Mouse (Mus musculus) kidney, adult 2 months (tissue): ENCODE measurements at regions not wholly inside any gene's neighbourhood (a gene's known extent, or its start where the extent isn't known, plus 50 kb on each side); places are given as distances from the start of the nearest gene placed in this dataset.
A peak's percentile ranks its signal among the peaks of the same experiment; 100 is the strongest.

Experiments
- DNase-seq: peaks from one replicate; pipeline ENCODE4 v3.0.0; 2021
- H3K27ac ChIP-seq: fragments of 200-500 bp; 2 replicates; pipeline ENCODE4 v1.5.1; 2012; ENCODE audit warnings: low read depth, low read length, control low read depth, inconsistent platforms; ENCODE audit not compliant: insufficient read depth
- H3K27me3 ChIP-seq: fragments of 200-500 bp; replicated peaks from 2 replicates; pipeline ENCODE4 v1.6.1; 2012; ENCODE audit warnings: mild to moderate bottlenecking, moderate library complexity, low read length, inconsistent platforms; ENCODE audit not compliant: control insufficient read depth, insufficient read depth
- H3K36me3 ChIP-seq: fragments of 200-500 bp; 2 replicates; pipeline ENCODE4 v1.6.1; 2012; ENCODE audit warnings: mild to moderate bottlenecking, moderate library complexity, low read length, inconsistent platforms; ENCODE audit not compliant: control insufficient read depth, insufficient read depth
- H3K4me1 ChIP-seq: fragments of 200-500 bp; 2 replicates; pipeline ENCODE4 v1.6.1; 2011; ENCODE audit warnings: low read length; ENCODE audit not compliant: control insufficient read depth, insufficient read depth
- H3K4me3 ChIP-seq: fragments of 200-500 bp; 2 replicates; pipeline ENCODE4 v1.5.1; 2011; ENCODE audit warnings: mild to moderate bottlenecking, low read depth, low read length, control low read depth; ENCODE audit not compliant: insufficient read depth
- CTCF ChIP-seq: fragments of 200-500 bp; conservative IDR thresholded peaks from 2 replicates; pipeline ENCODE4 v1.5.1; 2011; ENCODE audit warnings: low read depth, mild to moderate bottlenecking, control low read depth, low read length, moderate library complexity, mixed read lengths; ENCODE audit not compliant: insufficient read depth, insufficient read length
- POLR2A ChIP-seq: fragments of 200-500 bp; IDR thresholded peaks from one replicate; pipeline ENCODE4 v1.6.1; 2011; ENCODE audit warnings: low read depth, low read length, control low read depth
- WGBS: fragments of 180-500 bp; shearing (Covaris S2); methylation state at CpG from one replicate; pipeline ENCODE4 v1.1.7; 2018; 5-methylcytosine and 5-hydroxymethylcytosine counted together

DNA sequence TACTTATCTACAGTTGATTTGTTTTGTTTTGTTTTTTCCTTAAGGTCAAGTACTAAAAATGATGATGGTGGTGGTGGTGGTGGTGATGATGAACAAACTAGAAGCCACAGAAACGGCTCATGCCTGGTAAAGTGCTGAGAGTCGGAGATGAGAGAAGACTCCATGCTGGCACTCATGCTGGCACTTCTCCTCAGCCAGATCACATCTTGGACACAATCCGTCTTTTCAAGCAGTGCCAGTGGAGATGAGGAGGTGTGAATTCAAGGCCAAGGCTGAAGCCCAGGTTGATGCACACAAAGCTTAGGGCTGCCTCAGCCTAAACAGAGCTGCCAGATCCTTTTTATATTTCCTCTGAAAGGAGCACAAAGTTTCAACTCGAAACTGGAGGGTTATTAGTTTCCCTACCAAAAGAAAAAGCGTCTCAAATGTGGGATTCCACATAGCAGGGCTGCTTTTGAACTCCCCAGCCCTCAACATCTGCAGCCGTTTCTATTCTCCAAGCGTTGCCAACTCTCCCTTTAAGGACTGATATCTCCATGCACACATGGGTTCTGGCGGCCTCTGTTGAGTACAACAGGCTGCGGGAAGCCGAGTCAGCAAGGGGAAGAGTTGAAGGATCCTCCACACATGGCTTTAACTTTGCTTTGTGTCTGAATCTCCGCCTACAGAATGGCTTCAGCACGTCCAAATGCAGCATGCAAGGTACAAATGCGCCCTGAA, 373.2 kb downstream of the Efna5 start:
- no peaks in the 10 kb centered on the region for H3K27me3 ChIP-seq
- no peaks in the 10 kb centered on the region for H3K4me1 ChIP-seq
- no peak overlapping the region for H3K27ac ChIP-seq
- no peaks in the 10 kb centered on the region for H3K36me3 ChIP-seq
- DNase-seq: no peak
- TF ChIP-seq POLR2A (no peak), CTCF (no peak)
- no peak overlapping the region for H3K4me3 ChIP-seq
- 83% methylated on average over 13 of the region's 13 CpGs for WGBS

DNA sequence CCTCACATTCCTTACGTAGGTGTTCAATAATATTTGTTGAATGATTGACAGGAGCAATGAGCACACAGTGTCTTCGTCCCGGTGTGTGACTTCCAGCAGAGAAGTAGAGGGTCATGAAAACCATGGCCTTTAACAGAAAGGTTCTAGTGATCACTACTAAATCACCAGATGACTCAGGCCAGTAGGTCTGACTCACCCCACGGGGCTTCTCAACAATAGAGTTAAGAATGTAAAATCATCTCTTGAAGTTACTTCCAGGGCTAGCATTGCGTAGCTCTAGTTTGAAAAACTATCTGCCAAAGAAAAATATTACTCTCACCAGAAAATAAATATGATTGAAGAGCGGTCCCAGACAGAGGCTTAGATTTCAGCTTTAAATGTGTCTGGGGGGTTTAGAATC, 376.4 kb downstream of the Efna5 start:
- Histone ChIP-seq H3K36me3 (no peaks in the 10 kb centered on the region), H3K27ac (no peak overlapping the region), H3K4me1 (no peaks in the 10 kb centered on the region), H3K27me3 (no peaks in the 10 kb centered on the region), H3K4me3 (no peak overlapping the region)
- DNase-seq: no peak
- 46% methylated on average over 6 of the region's 6 CpGs for WGBS
- no peak for TF ChIP-seq CTCF
- no peak for TF ChIP-seq POLR2A

DNA sequence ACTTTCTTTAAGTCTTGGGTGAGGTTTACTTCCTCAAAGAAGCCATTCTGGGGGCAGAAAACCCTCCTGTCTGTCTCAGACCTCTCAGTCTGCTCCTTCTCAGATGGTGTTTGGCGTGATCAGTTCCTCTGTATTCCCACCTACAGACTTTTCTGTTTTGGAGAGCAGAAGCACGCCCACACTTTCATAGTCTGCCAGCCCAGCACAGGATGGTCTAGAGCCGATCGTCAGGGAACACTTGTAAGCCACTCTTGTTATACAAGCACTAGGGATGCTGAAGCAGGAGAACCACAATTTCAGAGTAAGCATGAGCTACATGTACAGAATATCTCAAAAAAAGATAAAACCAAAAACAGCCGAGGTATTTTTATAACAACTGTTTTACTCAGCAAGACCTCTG, 410.4 kb downstream of the Efna5 start:
- no peak for TF ChIP-seq CTCF
- TF ChIP-seq POLR2A: no peak
- Histone ChIP-seq H3K27me3 (no peaks in the 10 kb centered on the region), H3K4me3 (no peak overlapping the region), H3K27ac (no peak overlapping the region), H3K36me3 (no peaks in the 10 kb centered on the region), H3K4me1 (no peaks in the 10 kb centered on the region)
- 91% methylated on average over 5 of the region's 5 CpGs for WGBS
- DNase-seq: no peak

DNA sequence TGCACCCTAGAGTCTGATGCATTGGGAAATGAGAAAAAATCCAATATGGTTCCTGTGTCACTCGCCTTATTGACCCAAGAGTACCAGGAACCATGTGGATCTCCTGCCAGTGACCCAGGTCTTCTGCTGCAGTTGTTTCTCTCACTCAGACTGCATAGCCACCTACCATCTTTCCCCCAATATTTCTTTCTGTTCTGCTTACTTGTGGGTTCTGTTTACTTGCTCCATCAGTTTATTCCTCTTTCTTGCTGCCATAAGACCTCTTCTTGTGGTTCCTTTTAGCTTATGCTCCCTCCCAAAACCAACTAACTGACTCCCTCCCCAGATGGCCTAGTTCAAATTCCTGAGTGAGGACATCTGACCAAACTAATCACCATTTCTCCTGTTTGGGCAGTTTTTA, 411.8 kb downstream of the Efna5 start:
- no peak for DNase-seq
- no peaks in the 10 kb centered on the region for H3K36me3 ChIP-seq
- no peak overlapping the region for H3K27ac ChIP-seq
- WGBS: 86% methylated on average over 1 of the region's 1 CpGs
- no peak overlapping the region for H3K4me3 ChIP-seq
- H3K4me1 ChIP-seq: no peaks in the 10 kb centered on the region
- no peaks in the 10 kb centered on the region for H3K27me3 ChIP-seq
- TF ChIP-seq CTCF (no peak), POLR2A (no peak)

DNA sequence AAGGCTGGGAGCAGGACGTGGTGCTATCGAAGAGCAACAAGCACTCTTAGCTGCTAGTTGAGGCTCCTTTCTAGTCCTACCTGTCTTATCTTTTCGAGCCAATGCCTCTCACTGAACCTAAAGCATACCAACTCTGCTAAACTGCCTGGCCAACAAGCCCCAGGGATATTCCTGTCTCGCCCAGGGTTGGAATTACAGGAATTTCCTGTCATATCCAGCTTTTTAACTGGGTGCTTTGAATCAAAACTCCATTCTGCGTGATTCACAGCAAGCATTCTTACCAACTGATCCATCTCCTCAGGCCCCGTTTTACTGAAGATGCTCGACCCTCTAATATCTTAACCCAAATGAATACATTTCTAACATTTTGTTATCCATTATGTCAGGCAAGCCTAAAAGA, 412.3 kb downstream of the Efna5 start:
- TF ChIP-seq CTCF (no peak), POLR2A (no peak)
- Histone ChIP-seq H3K4me1 (no peaks in the 10 kb centered on the region), H3K27ac (no peak overlapping the region), H3K27me3 (no peaks in the 10 kb centered on the region), H3K36me3 (no peaks in the 10 kb centered on the region), H3K4me3 (no peak overlapping the region)
- WGBS: 55% methylated on average over 7 of the region's 7 CpGs
- no peak for DNase-seq

DNA sequence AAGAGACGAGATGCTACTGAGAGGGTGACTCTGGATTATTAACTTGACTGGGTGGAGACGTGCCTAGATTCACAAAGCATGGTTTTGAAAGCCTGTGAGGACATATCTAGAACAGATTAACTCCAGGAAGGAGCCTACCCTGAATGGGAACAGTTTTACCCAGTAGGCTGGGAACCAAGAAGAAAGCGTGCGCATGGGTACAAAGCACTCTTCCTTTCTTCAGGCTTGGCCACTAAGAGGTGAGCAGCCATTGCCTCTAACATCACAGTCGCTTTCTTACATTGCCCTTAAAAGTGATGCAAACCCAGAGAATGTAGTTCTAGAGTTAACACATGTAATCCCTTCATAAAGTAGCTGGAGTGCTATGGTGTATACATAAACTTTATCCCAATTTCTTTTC, 414.0 kb downstream of the Efna5 start:
- TF ChIP-seq POLR2A: no peak
- no peak for TF ChIP-seq CTCF
- no peak for DNase-seq
- H3K4me3 ChIP-seq: no peak overlapping the region
- H3K4me1 ChIP-seq: no peaks in the 10 kb centered on the region
- WGBS: 91% methylated on average over 5 of the region's 5 CpGs
- H3K27ac ChIP-seq: no peak overlapping the region
- no peaks in the 10 kb centered on the region for H3K27me3 ChIP-seq
- no peaks in the 10 kb centered on the region for H3K36me3 ChIP-seq

DNA sequence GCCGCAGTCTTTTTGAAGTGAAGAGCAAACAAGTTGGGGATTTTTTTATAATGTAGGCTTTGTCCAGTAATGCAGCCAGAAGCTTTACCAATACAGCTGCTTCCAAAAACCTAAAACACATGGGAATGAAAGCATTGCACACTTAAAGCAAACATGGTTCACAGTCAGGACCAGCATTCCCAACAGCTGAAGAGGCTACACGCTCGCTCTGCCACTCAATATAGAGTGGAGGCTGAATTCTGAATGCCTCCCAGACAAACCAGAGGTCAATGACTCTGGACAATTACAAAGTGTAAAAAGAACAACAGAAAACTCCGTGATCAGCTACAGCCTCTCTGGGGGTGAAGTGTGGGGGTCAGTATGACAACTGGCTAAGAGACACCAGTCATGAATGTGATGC, 416.1 kb downstream of the Efna5 start:
- TF ChIP-seq CTCF (no peak), POLR2A (no peak)
- no peak overlapping the region for H3K27ac ChIP-seq
- H3K4me3 ChIP-seq: no peak overlapping the region
- 83% methylated on average over 4 of the region's 4 CpGs for WGBS
- no peaks in the 10 kb centered on the region for H3K36me3 ChIP-seq
- H3K27me3 ChIP-seq: no peaks in the 10 kb centered on the region
- no peaks in the 10 kb centered on the region for H3K4me1 ChIP-seq
- DNase-seq: no peak

DNA sequence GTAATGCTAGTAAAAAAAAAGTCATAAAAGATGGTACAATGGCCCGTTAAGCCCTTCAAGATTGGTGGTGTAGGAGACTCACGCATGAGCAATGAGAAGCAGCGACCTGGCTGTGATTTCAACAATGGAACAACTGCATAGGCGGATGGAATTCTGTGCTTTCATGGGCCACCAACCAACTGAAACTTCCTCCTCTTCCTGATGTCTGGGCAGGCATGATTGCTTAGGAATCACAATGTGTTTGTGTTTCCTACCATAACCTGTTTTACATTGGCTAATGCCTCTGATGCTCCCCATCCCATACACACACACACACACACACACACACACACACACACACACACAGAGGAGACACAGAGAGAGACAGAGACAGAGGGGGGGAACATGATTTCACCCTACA, 416.9 kb downstream of the Efna5 start:
- H3K27me3 ChIP-seq: no peaks in the 10 kb centered on the region
- no peak for TF ChIP-seq CTCF
- TF ChIP-seq POLR2A: no peak
- DNase-seq: peak; percentile 1
- no peak overlapping the region for H3K27ac ChIP-seq
- WGBS: 36% methylated on average over 4 of the region's 4 CpGs
- no peaks in the 10 kb centered on the region for H3K36me3 ChIP-seq
- H3K4me1 ChIP-seq: no peaks in the 10 kb centered on the region
- H3K4me3 ChIP-seq: no peak overlapping the region
